Mouse (Mus musculus) liver, adult 2 months (tissue): ENCODE data around the gene Hmgn1. TPM values are rescaled to one million over a fixed set of nuclear protein-coding genes. Genes with fewer than 3 reads are reported as not detected.
"Not testable (repeated sequence)": the region's sequence is repeated elsewhere in the genome, so short reads cannot be mapped to it uniquely, and the experiment has no call there.

ENCODE experiments used
- DNase-seq: peaks from one replicate; pipeline ENCODE4 v3.0.0-alpha.2; 2011; ENCODE audit warnings: low read depth, low spot score; ENCODE audit errors: extremely low read depth
- H3K27ac ChIP-seq: fragments of 200-500 bp; replicated peaks from 2 replicates; pipeline ENCODE4 v1.5.1; 2012; ENCODE audit warnings: low read depth, mild to moderate bottlenecking, control low read depth, inconsistent platforms, low read length; ENCODE audit not compliant: insufficient read depth
- H3K27me3 ChIP-seq: fragments of 200-500 bp; 2 replicates; pipeline ENCODE4 v1.6.1; 2012; ENCODE audit warnings: mild to moderate bottlenecking, moderate library complexity, low read length, inconsistent platforms; ENCODE audit not compliant: control insufficient read depth, insufficient read depth
- H3K36me3 ChIP-seq: fragments of 200-500 bp; 2 replicates; pipeline ENCODE4 v1.6.1; 2012; ENCODE audit warnings: low read length, inconsistent platforms; ENCODE audit not compliant: control insufficient read depth, insufficient read depth
- H3K4me1 ChIP-seq: fragments of 200-500 bp; 2 replicates; pipeline ENCODE4 v1.6.1; 2011; ENCODE audit warnings: low read length; ENCODE audit not compliant: control insufficient read depth, insufficient read depth
- H3K4me3 ChIP-seq: fragments of 200-500 bp; 2 replicates; pipeline ENCODE4 v1.5.1; 2011; ENCODE audit warnings: low read depth, mild to moderate bottlenecking, control low read depth, low read length, moderate library complexity; ENCODE audit not compliant: insufficient read depth
- H3K79me2 ChIP-seq: fragments of 200-500 bp; 2 replicates; pipeline ENCODE4 v1.6.1; 2012; ENCODE audit warnings: inconsistent platforms, mild to moderate bottlenecking, low read length, moderate library complexity; ENCODE audit not compliant: control insufficient read depth, insufficient read depth
- H3K9ac ChIP-seq: fragments of 200-500 bp; 2 replicates; pipeline ENCODE4 v1.6.1; 2012; ENCODE audit warnings: low read depth, mild to moderate bottlenecking, control low read depth, inconsistent platforms, low read length
- CTCF ChIP-seq: fragments of 200-500 bp; IDR thresholded peaks from 2 replicates; pipeline ENCODE4 v1.5.1; 2011; ENCODE audit warnings: low read depth, low read length, control low read depth
- POLR2A ChIP-seq: fragments of 200-500 bp; IDR thresholded peaks from 2 replicates; pipeline ENCODE4 v1.6.1; 2011; ENCODE audit warnings: low read length, control low read depth; ENCODE audit not compliant: insufficient read depth; ENCODE audit errors: extremely low read depth
- WGBS: fragments of 180-500 bp; shearing (Covaris S2); methylation state at CpG from one replicate; pipeline ENCODE4 v1.1.7; 2018; 5-methylcytosine and 5-hydroxymethylcytosine counted together
- polyA plus RNA-seq: library from polyadenylated mRNA; depleted of rRNA; stranded (reverse); fragments of >200 nt; gene quantifications from 2 replicates; pipeline ENCODE4 v1.2.3, GENCODE M21; 2012
- total RNA-seq: library from RNA; depleted of rRNA; stranded (reverse); fragments of >200 nt; gene quantifications from 2 replicates; pipeline ENCODE4 v1.2.3, GENCODE M21; 2014

The Hmgn1 gene
- total and polyA plus RNA-seq, 2 experiments = 11.4 to 48.3 TPM

GRCm38 (mm10) chr16:96120022-96120623 is 7.4 kb downstream of the Hmgn1 start:
- no peak for TF ChIP-seq POLR2A
- TF ChIP-seq CTCF = no peak
- 62% methylated on average over 4 of the region's 4 CpGs for WGBS
- H3K4me3 ChIP-seq = no peak overlapping the region
- H3K4me1 ChIP-seq = no peaks in the 10 kb centered on the region
- H3K36me3 ChIP-seq = peaks cover 22% of the 10 kb centered on the region
- no peak for DNase-seq
- H3K79me2 ChIP-seq = no peaks in the 10 kb centered on the region
- no peak overlapping the region for H3K27ac ChIP-seq
- H3K27me3 ChIP-seq = no peaks in the 10 kb centered on the region
- H3K9ac ChIP-seq = no peak overlapping the region

- Histone ChIP-seq H3K9ac (no peak overlapping the region), H3K4me3 (no peak overlapping the region), H3K27me3 (no peaks in the 10 kb centered on the region), H3K36me3 (no peaks in the 10 kb centered on the region), H3K4me1 (no peaks in the 10 kb centered on the region), H3K79me2 (no peaks in the 10 kb centered on the region), H3K27ac (no peak overlapping the region)
- peak; percentile 26 for DNase-seq
- TF ChIP-seq POLR2A (no peak), CTCF (0 out of 2 replicates have a peak, but pooled peaks have one; percentile 7)
- 56% methylated on average over 4 of the region's 4 CpGs for WGBS
Measured at GRCm38 (mm10) chr16:96114729-96115128, 12.8 kb downstream of the Hmgn1 start.

DNA sequence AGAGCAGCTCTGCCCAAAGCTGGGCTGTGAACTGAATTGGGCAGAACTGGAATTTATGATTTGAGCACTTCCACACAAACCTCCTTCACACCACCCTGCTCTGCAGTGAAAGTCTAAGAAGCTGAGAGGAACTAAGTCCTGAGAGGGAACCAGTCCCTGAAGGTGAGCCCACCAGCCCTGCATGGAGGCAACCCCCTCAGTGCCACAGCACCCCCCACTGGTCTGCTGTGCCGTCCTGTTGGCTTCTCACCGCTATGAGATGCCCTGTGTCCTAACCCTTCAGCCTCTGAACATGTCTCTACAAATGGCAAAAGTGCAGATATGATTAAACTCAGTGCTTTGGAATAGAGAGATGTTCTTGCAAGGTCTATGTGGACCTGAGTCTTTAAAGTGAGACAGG is 14.8 kb downstream of the Hmgn1 start:
- Histone ChIP-seq H3K9ac (no peak overlapping the region), H3K4me3 (no peak overlapping the region), H3K27me3 (no peaks in the 10 kb centered on the region), H3K27ac (no peak overlapping the region), H3K79me2 (no peaks in the 10 kb centered on the region), H3K4me1 (no peaks in the 10 kb centered on the region), H3K36me3 (no peaks in the 10 kb centered on the region)
- 51% methylated on average over 2 of the region's 2 CpGs for WGBS
- no peak for DNase-seq
- TF ChIP-seq CTCF (no peak), POLR2A (no peak)

GRCm38 (mm10) chr16:96110655-96111345 is 16.7 kb downstream of the Hmgn1 start:
- no peak for DNase-seq
- WGBS = 81% methylated on average over 5 of the region's 5 CpGs
- no peak overlapping the region for H3K4me3 ChIP-seq

DNA sequence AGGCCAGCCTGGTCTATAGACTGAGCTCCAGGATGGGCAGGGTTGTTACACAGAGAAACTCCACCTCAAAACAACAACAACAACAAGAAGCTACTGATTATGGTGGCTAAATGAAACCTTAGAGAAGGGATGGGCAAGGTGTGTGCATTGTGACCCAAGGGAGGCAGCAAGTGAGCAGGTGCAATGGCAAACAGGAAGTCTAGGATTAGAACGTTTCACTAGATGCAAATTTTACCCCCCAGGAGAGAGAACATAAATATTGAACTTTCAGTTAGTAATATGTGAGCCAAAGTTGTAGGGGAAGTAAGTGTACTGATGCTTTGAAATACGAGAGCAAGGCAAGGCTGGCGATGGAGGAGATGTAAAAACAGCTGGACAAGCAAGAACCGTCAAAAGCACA is 17.9 kb downstream of the Hmgn1 start:
- no peaks in the 10 kb centered on the region for H3K27me3 ChIP-seq
- TF ChIP-seq CTCF = no peak
- no peak for TF ChIP-seq POLR2A
- H3K27ac ChIP-seq = no peak overlapping the region
- no peaks in the 10 kb centered on the region for H3K36me3 ChIP-seq
- no peak overlapping the region for H3K4me3 ChIP-seq
- H3K9ac ChIP-seq = no peak overlapping the region
- no peaks in the 10 kb centered on the region for H3K79me2 ChIP-seq
- DNase-seq = no peak
- WGBS = 56% methylated on average over 4 of the region's 4 CpGs
- H3K4me1 ChIP-seq = no peaks in the 10 kb centered on the region

More at GRCm38 (mm10) chr16:96110655-96111345, 16.7 kb downstream of the Hmgn1 start:
- no peak for TF ChIP-seq POLR2A
- no peak for TF ChIP-seq CTCF
- Histone ChIP-seq H3K36me3 (no peaks in the 10 kb centered on the region), H3K79me2 (no peaks in the 10 kb centered on the region), H3K27ac (no peak overlapping the region), H3K9ac (no peak overlapping the region), H3K27me3 (no peaks in the 10 kb centered on the region), H3K4me1 (no peaks in the 10 kb centered on the region)

- TF ChIP-seq POLR2A (no peak), CTCF (peak; percentile 40; the same call in 1 of the 2 replicates)
- Histone ChIP-seq H3K36me3 (no peaks in the 10 kb centered on the region), H3K27me3 (no peaks in the 10 kb centered on the region), H3K4me3 (no peak overlapping the region), H3K27ac (no peak overlapping the region), H3K9ac (no peak overlapping the region), H3K79me2 (no peaks in the 10 kb centered on the region), H3K4me1 (no peaks in the 10 kb centered on the region)
- DNase-seq = peak; percentile 52
- WGBS = 42% methylated on average over 2 of the region's 2 CpGs
Measured at GRCm38 (mm10) chr16:96103036-96103435, 24.5 kb downstream of the Hmgn1 start.

DNA sequence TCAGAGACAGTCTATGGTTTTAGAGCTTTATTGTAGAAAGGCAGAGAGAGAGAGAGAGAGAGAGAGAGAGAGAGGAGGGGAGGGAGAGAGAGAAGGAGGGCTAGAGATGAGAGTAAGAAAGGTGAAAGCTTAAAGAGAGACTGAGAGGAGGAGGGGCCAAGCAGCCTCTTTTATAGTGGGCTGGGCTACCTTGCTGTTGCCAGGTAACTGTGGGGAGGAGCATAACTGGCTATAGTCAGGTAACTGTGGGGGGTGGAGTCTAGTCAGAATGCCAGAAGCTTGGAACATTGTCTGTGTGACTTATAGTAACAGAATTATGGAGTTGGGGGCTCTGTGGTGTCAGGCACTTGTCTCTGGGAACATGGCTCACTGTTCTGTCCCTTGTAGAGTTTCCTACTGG is 29.7 kb downstream of the Hmgn1 start:
- not testable (repeated sequence) for H3K4me1 ChIP-seq, H3K36me3 ChIP-seq, H3K79me2 ChIP-seq, H3K9ac ChIP-seq, H3K27ac ChIP-seq, DNase-seq, H3K27me3 ChIP-seq, H3K4me3 ChIP-seq
